Mouse (Mus musculus) heart, postnatal 0 days (tissue): ENCODE data around the gene Nxf1. TPM values are rescaled to one million over a fixed set of nuclear protein-coding genes. Genes with fewer than 3 reads are reported as not detected.

ENCODE experiments used
- ATAC-seq: fragments of 200-750 bp; cut with Nextera tagmentation; 2 replicates; pipeline ENCODE4 v1.8.0; 2017; ENCODE audit warnings: low read depth, moderate number of reproducible peaks, moderate library complexity; ENCODE audit not compliant: insufficient read depth
- DNase-seq: peaks from one replicate; pipeline ENCODE4 v3.0.0-alpha.2; 2016; ENCODE audit warnings: low spot score
- H3K27ac ChIP-seq: fragments of 300-500 bp; sonication (generic); 2 replicates; pipeline ENCODE4 v1.5.1; 2014; ENCODE audit warnings: low read depth, mild to moderate bottlenecking
- H3K27me3 ChIP-seq: fragments of 300-500 bp; sonication (generic); 2 replicates; pipeline ENCODE4 v1.6.1; 2014; ENCODE audit warnings: low read length, mixed read lengths; ENCODE audit not compliant: control insufficient read depth, insufficient read depth
- H3K36me3 ChIP-seq: fragments of 300-500 bp; sonication (generic); replicated peaks from 2 replicates; pipeline ENCODE4 v1.6.1; 2014; ENCODE audit warnings: low read length, mixed read lengths; ENCODE audit not compliant: control insufficient read depth, insufficient read depth
- H3K4me1 ChIP-seq: fragments of 300-500 bp; sonication (generic); 2 replicates; pipeline ENCODE4 v1.6.1; 2014; ENCODE audit warnings: antibody characterized with exemption; ENCODE audit not compliant: control insufficient read depth, insufficient read depth
- H3K4me2 ChIP-seq: fragments of 300-500 bp; sonication (generic); 2 replicates; pipeline ENCODE4 v1.6.1; 2014; ENCODE audit warnings: low read depth, mild to moderate bottlenecking, low read length, moderate library complexity
- H3K4me3 ChIP-seq: fragments of 300-500 bp; sonication (generic); 2 replicates; pipeline ENCODE4 v1.5.1; 2014; ENCODE audit warnings: low read depth, low read length
- H3K9ac ChIP-seq: fragments of 300-500 bp; sonication (generic); replicated peaks from 2 replicates; pipeline ENCODE4 v1.6.1; 2014; ENCODE audit warnings: low read depth, low read length, mixed read lengths
- H3K9me3 ChIP-seq: fragments of 300-500 bp; sonication (generic); replicated peaks from 2 replicates; pipeline ENCODE4 v1.6.1; 2016; ENCODE audit warnings: low read length; ENCODE audit not compliant: control insufficient read depth
- CTCF ChIP-seq: IDR thresholded peaks from 2 replicates; pipeline ENCODE4 v1.5.1; 2016; ENCODE audit warnings: antibody characterized with exemption, control low read depth, low read depth
- EP300 ChIP-seq: IDR thresholded peaks from 2 replicates; pipeline ENCODE4 v1.6.1; 2016; ENCODE audit warnings: antibody characterized with exemption, low read depth
- WGBS: fragments of 180-500 bp; shearing (Covaris S2); extraction: QIAGEN DNeasy Blood & Tissue Kit; methylation state at CpG from one replicate; pipeline ENCODE4 v1.1.7; 2014; 5-methylcytosine and 5-hydroxymethylcytosine counted together
- polyA plus RNA-seq: library from polyadenylated mRNA; unstranded; fragments of >200 nt; fragmentation: Nextera tagmentation; extraction: Ambion mirVana; gene quantifications from 2 replicates; pipeline ENCODE4 v1.2.1, GENCODE M21; 2015
- total RNA-seq: library from RNA; depleted of rRNA; stranded (reverse); fragments of >200 nt; gene quantifications from 2 replicates; pipeline ENCODE4 v1.2.3, GENCODE M21; 2014; ENCODE audit warnings: low replicate concordance

Gene Nxf1
- total and polyA plus RNA-seq, 2 experiments from 2014 or later: 42.3 to 54.8 TPM

GRCm38 (mm10) chr19:8722907-8723573 is 33.8 kb upstream of the Nxf1 start, which contains the start of gene Slc3a2:
Gene Slc3a2 (minus strand): TSS chr19:8723369.
- DNase-seq: peak; percentile 99
- no peak for TF ChIP-seq CTCF
- TF ChIP-seq EP300: peak; percentile 44; the same call in 1 of the 2 replicates
- H3K9ac ChIP-seq: peak within 1 kb of the TSS; percentile 95
- ATAC-seq: peak; percentile 97
- under 1% methylated on average over 50 of the region's 50 CpGs for WGBS
- peak within 1 kb of the TSS; percentile 96 for H3K27ac ChIP-seq
- H3K4me3 ChIP-seq: peak within 1 kb of the TSS; percentile 96
- H3K4me1 ChIP-seq: peaks cover 22% of the 10 kb centered on the region
- H3K9me3 ChIP-seq: no peaks in the 10 kb centered on the region
- H3K27me3 ChIP-seq: no peaks in the 10 kb centered on the region
- H3K36me3 ChIP-seq: peaks cover 30% of the 10 kb centered on the region
- H3K4me2 ChIP-seq: peak within 1 kb of the TSS; percentile 82

GRCm38 (mm10) chr19:8723574-8724346 is 33.1 kb upstream of the Nxf1 start:
- Histone ChIP-seq H3K36me3 (peaks cover 30% of the 10 kb centered on the region), H3K9ac (peak overlapping the region; percentile 95), H3K4me1 (peaks cover 22% of the 10 kb centered on the region), H3K4me3 (peak overlapping the region; percentile 96), H3K4me2 (peak overlapping the region; percentile 82), H3K9me3 (no peaks in the 10 kb centered on the region), H3K27me3 (no peaks in the 10 kb centered on the region), H3K27ac (peak overlapping the region; percentile 96)
- ATAC-seq (no peak), DNase-seq (no peak)
- under 1% methylated on average over 20 of the region's 20 CpGs for WGBS
- TF ChIP-seq EP300: peak; percentile 1; the same call in 1 of the 2 replicates
- no peak for TF ChIP-seq CTCF

- Histone ChIP-seq H3K27ac (peak overlapping the region; percentile 96), H3K36me3 (peaks cover 30% of the 10 kb centered on the region), H3K9ac (peak overlapping the region; percentile 95), H3K27me3 (no peaks in the 10 kb centered on the region), H3K4me3 (peak overlapping the region; percentile 96), H3K4me2 (peak overlapping the region; percentile 82), H3K4me1 (peaks cover 22% of the 10 kb centered on the region), H3K9me3 (no peaks in the 10 kb centered on the region)
- TF ChIP-seq CTCF (no peak), EP300 (no peak)
- DNase-seq (no peak), ATAC-seq (no peak)
- WGBS: 2% methylated on average over 2 of the region's 2 CpGs
Observed at GRCm38 (mm10) chr19:8724392-8724791, 32.5 kb upstream of the Nxf1 start.

- peak overlapping the region; percentile 96; the same call in 1 of the 2 replicates for H3K4me3 ChIP-seq
- DNase-seq (no peak), ATAC-seq (no peak)
- no peaks in the 10 kb centered on the region for H3K9me3 ChIP-seq
- H3K4me2 ChIP-seq: peak overlapping the region; percentile 82
- H3K27me3 ChIP-seq: no peaks in the 10 kb centered on the region
- H3K4me1 ChIP-seq: peaks cover 22% of the 10 kb centered on the region
- H3K36me3 ChIP-seq: peaks cover 30% of the 10 kb centered on the region
- 67% methylated on average over 4 of the region's 4 CpGs for WGBS
- H3K9ac ChIP-seq: peak overlapping the region; percentile 95; the same call in 1 of the 2 replicates
- no peak overlapping the region for H3K27ac ChIP-seq
- TF ChIP-seq EP300 (no peak), CTCF (no peak)
Observed at GRCm38 (mm10) chr19:8725081-8725613, 31.7 kb upstream of the Nxf1 start.

- no peak overlapping the region for H3K27ac ChIP-seq
- H3K36me3 ChIP-seq: peaks cover 30% of the 10 kb centered on the region
- no peaks in the 10 kb centered on the region for H3K9me3 ChIP-seq
- DNase-seq: no peak
- 44% methylated on average over 3 of the region's 3 CpGs for WGBS
- ATAC-seq: no peak
- H3K27me3 ChIP-seq: no peaks in the 10 kb centered on the region
- no peak overlapping the region for H3K9ac ChIP-seq
- H3K4me1 ChIP-seq: peaks cover 22% of the 10 kb centered on the region
- TF ChIP-seq EP300: no peak
- no peak for TF ChIP-seq CTCF
- H3K4me2 ChIP-seq: no peak overlapping the region
- no peak overlapping the region for H3K4me3 ChIP-seq
Observed at GRCm38 (mm10) chr19:8726609-8727390, 30.1 kb upstream of the Nxf1 start.
